Mouse (Mus musculus) megakaryocyte, embryonic 14.5 days (primary cell): Measurements from ENCODE around the gene Rps19bp1. TPM values are rescaled to one million over a fixed set of nuclear protein-coding genes. Genes with fewer than 3 reads are reported as not detected.

ENCODE experiments used
- H3K27me3 ChIP-seq: replicated peaks from 2 replicates; pipeline ENCODE3; 2012; ENCODE audit warnings: inconsistent platforms
- H3K36me3 ChIP-seq: replicated peaks from 2 replicates; pipeline ENCODE3; 2012; ENCODE audit warnings: low read length, inconsistent platforms, mixed read lengths
- H3K4me1 ChIP-seq: 2 replicates; pipeline ENCODE4 v1.6.1; 2012; ENCODE audit warnings: inconsistent platforms
- H3K4me3 ChIP-seq: replicated peaks from 2 replicates; pipeline ENCODE3; 2012; ENCODE audit warnings: moderate library complexity, mild to moderate bottlenecking, inconsistent platforms
- H3K9me3 ChIP-seq: 2 replicates; pipeline ENCODE4 v1.6.1; 2012; ENCODE audit warnings: inconsistent platforms
- FLI1 ChIP-seq: IDR thresholded peaks from 2 replicates; pipeline ENCODE4 v1.6.1; 2012; ENCODE audit warnings: low read length, inconsistent platforms, mixed read lengths
- GATA1 ChIP-seq: IDR thresholded peaks from 3 replicates; pipeline ENCODE4 v1.6.1; 2012; ENCODE audit warnings: mixed read lengths, low read length, inconsistent platforms, borderline replicate concordance
- polyA plus RNA-seq: library from polyadenylated mRNA; stranded (reverse); fragments of >175 nt; gene quantifications from 2 replicates; pipeline ENCODE4 v1.2.3, GENCODE M21; 2012; ENCODE audit warnings: low replicate concordance; ENCODE audit not compliant: insufficient read depth

The Rps19bp1 gene
- 19.7 and 57.2 TPM in 2 replicates for polyA plus RNA-seq

GRCm38 (mm10) chr15:80263610-80264575 is at the start of gene Rps19bp1:
Rps19bp1 (minus strand) TSS chr15:80264315.
- Histone ChIP-seq H3K27me3 (peaks cover 20% of the 10 kb centered on the region), H3K9me3 (peaks cover 6% of the 10 kb centered on the region), H3K36me3 (peaks cover 37% of the 10 kb centered on the region), H3K4me3 (peak within 1 kb of the TSS; percentile 95), H3K4me1 (peaks cover 58% of the 10 kb centered on the region)
- TF ChIP-seq GATA1: no peak
- no peak for TF ChIP-seq FLI1

GRCm38 (mm10) chr15:80306146-80306545 is 42.0 kb upstream of the Rps19bp1 start:
- Histone ChIP-seq H3K4me1 (peaks cover 15% of the 10 kb centered on the region), H3K4me3 (no peak overlapping the region), H3K9me3 (no peaks in the 10 kb centered on the region), H3K27me3 (peaks cover 70% of the 10 kb centered on the region), H3K36me3 (no peaks in the 10 kb centered on the region)
- TF ChIP-seq FLI1 (no peak), GATA1 (no peak)

GRCm38 (mm10) chr15:80304188-80304587 is 40.1 kb upstream of the Rps19bp1 start:
- Histone ChIP-seq H3K4me1 (peaks cover 15% of the 10 kb centered on the region), H3K36me3 (no peaks in the 10 kb centered on the region), H3K9me3 (no peaks in the 10 kb centered on the region), H3K4me3 (no peak overlapping the region), H3K27me3 (peaks cover 73% of the 10 kb centered on the region)
- TF ChIP-seq FLI1 (no peak), GATA1 (no peak)

GRCm38 (mm10) chr15:80303779-80304178 is 39.7 kb upstream of the Rps19bp1 start:
- Histone ChIP-seq H3K4me3 (no peak overlapping the region), H3K27me3 (peaks cover 71% of the 10 kb centered on the region)
- TF ChIP-seq GATA1 (no peak), FLI1 (no peak)

GRCm38 (mm10) chr15:80297146-80297545 is 33.0 kb upstream of the Rps19bp1 start:
- H3K27me3 ChIP-seq: peaks cover 60% of the 10 kb centered on the region

More at GRCm38 (mm10) chr15:80303779-80304178, 39.7 kb upstream of the Rps19bp1 start:
- H3K4me1 ChIP-seq: peaks cover 15% of the 10 kb centered on the region
- no peaks in the 10 kb centered on the region for H3K36me3 ChIP-seq
- no peaks in the 10 kb centered on the region for H3K9me3 ChIP-seq

GRCm38 (mm10) chr15:80289436-80289835 is 25.3 kb upstream of the Rps19bp1 start:
- no peaks in the 10 kb centered on the region for H3K36me3 ChIP-seq
- H3K9me3 ChIP-seq: no peaks in the 10 kb centered on the region
- peaks cover 6% of the 10 kb centered on the region for H3K4me1 ChIP-seq
- H3K27me3 ChIP-seq: peaks cover 98% of the 10 kb centered on the region
- TF ChIP-seq FLI1 (no peak), GATA1 (no peak)
- no peak overlapping the region for H3K4me3 ChIP-seq

More at GRCm38 (mm10) chr15:80297146-80297545, 33.0 kb upstream of the Rps19bp1 start:
- TF ChIP-seq FLI1 (no peak), GATA1 (no peak)
- no peaks in the 10 kb centered on the region for H3K4me1 ChIP-seq
- peaks cover 15% of the 10 kb centered on the region for H3K9me3 ChIP-seq
- H3K4me3 ChIP-seq: no peak overlapping the region
- H3K36me3 ChIP-seq: no peaks in the 10 kb centered on the region

- Histone ChIP-seq H3K27me3 (peaks cover 98% of the 10 kb centered on the region), H3K4me3 (no peak overlapping the region), H3K4me1 (peaks cover 6% of the 10 kb centered on the region), H3K36me3 (no peaks in the 10 kb centered on the region), H3K9me3 (no peaks in the 10 kb centered on the region)
- no peak for TF ChIP-seq FLI1
Observed at GRCm38 (mm10) chr15:80288036-80288435, 23.9 kb upstream of the Rps19bp1 start.

GRCm38 (mm10) chr15:80286851-80287415 is 22.8 kb upstream of the Rps19bp1 start, which contains the start of gene Cacna1i:
Cacna1i (plus strand) TSS chr15:80287238.
- TF ChIP-seq FLI1 (no peak), GATA1 (no peak)
- peak within 1 kb of the TSS; percentile 69 for H3K4me3 ChIP-seq
- H3K9me3 ChIP-seq: no peaks in the 10 kb centered on the region
- peaks cover 6% of the 10 kb centered on the region for H3K4me1 ChIP-seq
- H3K27me3 ChIP-seq: peaks cover 98% of the 10 kb centered on the region
- H3K36me3 ChIP-seq: no peaks in the 10 kb centered on the region

GRCm38 (mm10) chr15:80280646-80281045 is 16.5 kb upstream of the Rps19bp1 start:
- H3K27me3 ChIP-seq: peaks cover 82% of the 10 kb centered on the region
- H3K4me1 ChIP-seq: no peaks in the 10 kb centered on the region; the same call in 1 of the 2 replicates
- TF ChIP-seq FLI1 (no peak), GATA1 (no peak)
- no peaks in the 10 kb centered on the region for H3K36me3 ChIP-seq
- no peaks in the 10 kb centered on the region for H3K9me3 ChIP-seq
- H3K4me3 ChIP-seq: no peak overlapping the region

GRCm38 (mm10) chr15:80279053-80279452 is 14.9 kb upstream of the Rps19bp1 start:
- Histone ChIP-seq H3K4me1 (no peaks in the 10 kb centered on the region; the same call in 1 of the 2 replicates), H3K36me3 (no peaks in the 10 kb centered on the region), H3K4me3 (no peak overlapping the region), H3K9me3 (no peaks in the 10 kb centered on the region), H3K27me3 (peaks cover 80% of the 10 kb centered on the region)
- no peak for TF ChIP-seq FLI1
- no peak for TF ChIP-seq GATA1
